Mouse (Mus musculus) limb, embryonic 13.5 days (tissue): ENCODE results near the gene Slc24a5. TPM values are rescaled to one million over a fixed set of nuclear protein-coding genes. Genes with fewer than 3 reads are reported as not detected.

ENCODE experiments used
- ATAC-seq: fragments of 200-750 bp; cut with Nextera tagmentation; 2 replicates; pipeline ENCODE4 v1.8.0; 2017; ENCODE audit warnings: low read depth, moderate number of reproducible peaks, moderate TSS enrichment; ENCODE audit not compliant: low FRiP score
- H3K27ac ChIP-seq: fragments of 300-500 bp; sonication (generic); 2 replicates; pipeline ENCODE4 v1.5.1; 2015; ENCODE audit warnings: inconsistent platforms, mild to moderate bottlenecking, moderate library complexity
- H3K27me3 ChIP-seq: fragments of 300-500 bp; sonication (generic); 2 replicates; pipeline ENCODE4 v1.6.1; 2015; ENCODE audit warnings: mild to moderate bottlenecking, inconsistent platforms
- H3K36me3 ChIP-seq: fragments of 300-500 bp; sonication (generic); 2 replicates; pipeline ENCODE4 v1.6.1; 2015; ENCODE audit warnings: inconsistent platforms, mild to moderate bottlenecking, moderate library complexity
- H3K4me1 ChIP-seq: fragments of 300-500 bp; sonication (generic); 2 replicates; pipeline ENCODE4 v1.6.1; 2015; ENCODE audit warnings: inconsistent platforms
- H3K4me2 ChIP-seq: fragments of 300-500 bp; sonication (generic); replicated peaks from 2 replicates; pipeline ENCODE4 v1.6.1; 2015; ENCODE audit warnings: inconsistent platforms, mild to moderate bottlenecking, moderate library complexity
- H3K4me3 ChIP-seq: fragments of 300-500 bp; sonication (generic); 2 replicates; pipeline ENCODE4 v1.5.1; 2015; ENCODE audit warnings: moderate library complexity, mild to moderate bottlenecking, inconsistent platforms
- H3K9ac ChIP-seq: fragments of 300-500 bp; sonication (generic); 2 replicates; pipeline ENCODE4 v1.6.1; 2015; ENCODE audit warnings: mild to moderate bottlenecking, inconsistent platforms
- H3K9me3 ChIP-seq: fragments of 300-500 bp; sonication (generic); 2 replicates; pipeline ENCODE4 v1.6.1; 2016; ENCODE audit warnings: inconsistent platforms
- WGBS: fragments of 180-500 bp; shearing (Covaris S2); methylation state at CpG from one replicate; pipeline ENCODE4 v1.1.7; 2015; 5-methylcytosine and 5-hydroxymethylcytosine counted together
- polyA plus RNA-seq: library from polyadenylated mRNA; unstranded; fragments of >200 nt; fragmentation: Nextera tagmentation; extraction: Ambion mirVana; gene quantifications from 2 replicates; pipeline ENCODE4 v1.2.1, GENCODE M21; 2015

Gene Slc24a5
- 3.5 and 4.3 TPM in 2 replicates for polyA plus RNA-seq

DNA sequence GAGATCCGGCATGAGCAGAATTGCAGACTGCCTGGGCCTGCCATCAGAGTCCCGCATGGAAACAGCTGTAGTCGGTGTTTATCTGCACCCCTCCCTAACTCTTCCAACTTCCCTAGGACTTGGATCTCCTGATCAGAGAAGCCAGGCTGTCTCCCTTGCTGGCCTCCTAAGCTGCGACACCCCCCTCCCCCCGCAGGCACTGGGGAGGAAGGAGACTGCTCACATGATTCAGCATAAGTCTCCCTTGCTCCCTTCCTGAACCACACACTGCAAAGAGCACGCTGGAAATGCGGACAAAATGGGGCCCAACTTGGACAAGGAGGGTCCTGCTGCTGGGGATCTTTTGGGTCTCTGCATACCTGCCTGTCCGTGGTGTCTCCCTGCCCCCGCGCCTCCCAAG lies at the start of gene Slc24a5:
Gene Slc24a5 (plus strand): TSS at position 231 of the 400 bp plus-strand sequence.
- 70% methylated on average over 10 of the region's 10 CpGs for WGBS
- Histone ChIP-seq H3K4me1 (no peaks in the 10 kb centered on the region), H3K9ac (no peak within 1 kb of the TSS), H3K9me3 (no peaks in the 10 kb centered on the region), H3K27me3 (no peaks in the 10 kb centered on the region), H3K36me3 (no peaks in the 10 kb centered on the region), H3K4me2 (no peak within 1 kb of the TSS), H3K27ac (no peak within 1 kb of the TSS), H3K4me3 (no peak within 1 kb of the TSS)
- no peak for ATAC-seq

DNA sequence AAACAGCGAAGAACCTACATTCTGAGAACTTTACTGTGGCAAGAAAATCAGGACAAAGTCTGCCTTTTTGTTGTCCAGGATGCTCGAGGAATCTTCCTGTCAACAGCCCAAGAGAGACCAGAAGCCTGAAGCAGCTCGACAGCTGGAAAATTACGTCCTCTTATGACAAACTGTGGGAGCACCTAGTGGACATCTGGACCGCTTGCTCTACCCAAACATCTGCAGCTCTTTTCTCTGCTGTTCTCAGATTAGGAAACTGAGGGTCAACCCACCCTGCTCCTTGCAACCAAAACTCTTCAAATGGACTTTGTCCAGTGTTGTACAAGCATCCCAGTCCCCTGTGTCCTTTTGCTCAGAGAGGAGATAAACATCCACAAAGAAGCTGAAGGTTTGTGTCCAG lies 43.5 kb upstream of the Slc24a5 start:
- no peak overlapping the region for H3K27ac ChIP-seq
- no peaks in the 10 kb centered on the region for H3K27me3 ChIP-seq
- ATAC-seq, result no peak
- no peak overlapping the region for H3K9ac ChIP-seq
- no peak overlapping the region for H3K4me2 ChIP-seq
- H3K36me3 ChIP-seq, result no peaks in the 10 kb centered on the region
- WGBS, result 45% methylated on average over 5 of the region's 5 CpGs
- no peak overlapping the region for H3K4me3 ChIP-seq
- 0 out of 2 replicates have a peak, but pooled peaks cover 5% of the 10 kb centered on the region for H3K4me1 ChIP-seq
- no peaks in the 10 kb centered on the region for H3K9me3 ChIP-seq

DNA sequence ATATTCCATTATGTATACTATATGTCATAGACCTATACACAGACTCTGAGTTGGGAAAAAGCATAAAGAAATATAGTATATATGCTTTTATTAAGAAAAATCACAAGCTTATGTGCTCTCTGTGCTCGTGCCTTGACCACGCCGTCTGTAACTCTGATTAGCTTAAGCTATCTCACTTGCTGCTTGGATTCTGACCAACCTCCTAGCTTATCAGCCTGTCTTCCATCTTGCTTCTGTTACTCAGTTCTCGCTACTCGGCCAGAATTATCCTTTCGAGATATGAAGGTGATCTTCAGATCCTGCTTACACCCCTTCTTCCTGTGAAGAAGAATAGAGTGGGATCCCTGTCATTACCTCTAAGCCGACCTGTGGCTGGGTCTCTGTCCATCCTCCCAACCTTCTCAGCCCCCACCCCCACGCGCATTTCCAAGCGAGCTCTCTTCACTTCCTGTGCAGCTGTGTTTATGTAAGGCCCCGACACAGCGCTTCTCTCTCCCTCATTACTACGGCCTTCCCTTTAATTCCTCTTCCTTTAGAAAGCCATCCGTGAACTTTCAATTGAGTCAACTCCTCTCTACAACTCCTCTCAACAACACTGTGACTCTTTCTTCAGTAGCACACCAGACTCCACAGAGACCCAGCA lies 41.4 kb upstream of the Slc24a5 start:
- H3K27me3 ChIP-seq, result no peaks in the 10 kb centered on the region
- no peak overlapping the region for H3K4me2 ChIP-seq
- no peak for ATAC-seq
- H3K9me3 ChIP-seq, result no peaks in the 10 kb centered on the region
- WGBS, result 57% methylated on average over 14 of the region's 14 CpGs
- no peaks in the 10 kb centered on the region for H3K36me3 ChIP-seq
- H3K4me3 ChIP-seq, result no peak overlapping the region
- no peak overlapping the region for H3K9ac ChIP-seq
- H3K27ac ChIP-seq, result no peak overlapping the region
- peaks cover 14% of the 10 kb centered on the region for H3K4me1 ChIP-seq

GRCm38 (mm10) chr2:125030591-125030990 lies 37.3 kb upstream of the Slc24a5 start:
- Histone ChIP-seq H3K4me1 (peaks cover 36% of the 10 kb centered on the region), H3K9me3 (no peaks in the 10 kb centered on the region), H3K4me3 (no peak overlapping the region), H3K27ac (no peak overlapping the region), H3K27me3 (no peaks in the 10 kb centered on the region), H3K4me2 (no peak overlapping the region), H3K9ac (no peak overlapping the region), H3K36me3 (no peaks in the 10 kb centered on the region)
- WGBS, result 78% methylated on average over 7 of the region's 7 CpGs
- ATAC-seq, result no peak

GRCm38 (mm10) chr2:125031111-125031510 lies 36.8 kb upstream of the Slc24a5 start:
- Histone ChIP-seq H3K36me3 (no peaks in the 10 kb centered on the region), H3K4me3 (no peak overlapping the region), H3K27ac (peak overlapping the region; percentile 65; the same call in 1 of the 2 replicates), H3K9me3 (no peaks in the 10 kb centered on the region), H3K4me2 (no peak overlapping the region), H3K4me1 (peaks cover 36% of the 10 kb centered on the region), H3K27me3 (no peaks in the 10 kb centered on the region), H3K9ac (no peak overlapping the region)
- ATAC-seq, result no peak
- WGBS, result 77% methylated on average over 8 of the region's 8 CpGs

DNA sequence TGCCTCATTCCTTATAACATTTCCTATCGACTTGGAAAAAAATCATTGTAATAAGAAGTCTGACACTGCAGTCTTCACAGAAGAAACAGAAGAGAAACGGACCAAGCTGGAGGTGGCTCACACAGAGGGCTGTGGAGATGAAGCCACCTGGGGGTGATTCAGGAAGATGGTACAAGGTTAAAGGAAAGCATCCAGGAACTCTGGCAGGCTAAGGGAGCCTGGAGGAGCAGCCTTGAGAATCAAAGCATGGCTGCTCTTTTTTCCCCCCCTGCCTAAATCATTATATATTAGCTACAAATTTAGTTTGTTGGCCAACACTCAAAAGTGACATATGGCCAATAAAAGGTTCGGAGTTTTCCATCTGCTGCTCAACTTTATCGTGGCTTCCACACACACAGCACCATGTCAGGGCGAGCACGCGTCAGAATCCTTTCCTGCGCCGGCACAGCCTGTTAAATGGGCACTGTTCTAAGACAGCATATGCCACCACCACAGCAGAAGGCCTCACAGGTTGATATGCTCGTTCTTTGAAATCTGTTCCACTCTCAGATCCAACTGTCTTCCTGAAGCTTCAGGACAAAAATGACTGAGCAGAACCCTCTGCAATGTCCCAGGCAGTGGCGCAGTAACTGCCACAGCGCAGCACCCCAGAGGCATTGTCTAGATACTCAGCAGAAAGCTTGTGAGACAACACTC lies 36.2 kb upstream of the Slc24a5 start:
- 0 out of 2 replicates have a peak overlapping the region, but pooled peaks have one; percentile 3 for H3K4me2 ChIP-seq
- H3K36me3 ChIP-seq, result no peaks in the 10 kb centered on the region
- H3K4me3 ChIP-seq, result no peak overlapping the region
- ATAC-seq, result peak; percentile 41
- WGBS, result 62% methylated on average over 12 of the region's 12 CpGs
- H3K4me1 ChIP-seq, result peaks cover 32% of the 10 kb centered on the region
- H3K27ac ChIP-seq, result peak overlapping the region; percentile 73
- no peaks in the 10 kb centered on the region for H3K27me3 ChIP-seq
- H3K9me3 ChIP-seq, result no peaks in the 10 kb centered on the region
- no peak overlapping the region for H3K9ac ChIP-seq

DNA sequence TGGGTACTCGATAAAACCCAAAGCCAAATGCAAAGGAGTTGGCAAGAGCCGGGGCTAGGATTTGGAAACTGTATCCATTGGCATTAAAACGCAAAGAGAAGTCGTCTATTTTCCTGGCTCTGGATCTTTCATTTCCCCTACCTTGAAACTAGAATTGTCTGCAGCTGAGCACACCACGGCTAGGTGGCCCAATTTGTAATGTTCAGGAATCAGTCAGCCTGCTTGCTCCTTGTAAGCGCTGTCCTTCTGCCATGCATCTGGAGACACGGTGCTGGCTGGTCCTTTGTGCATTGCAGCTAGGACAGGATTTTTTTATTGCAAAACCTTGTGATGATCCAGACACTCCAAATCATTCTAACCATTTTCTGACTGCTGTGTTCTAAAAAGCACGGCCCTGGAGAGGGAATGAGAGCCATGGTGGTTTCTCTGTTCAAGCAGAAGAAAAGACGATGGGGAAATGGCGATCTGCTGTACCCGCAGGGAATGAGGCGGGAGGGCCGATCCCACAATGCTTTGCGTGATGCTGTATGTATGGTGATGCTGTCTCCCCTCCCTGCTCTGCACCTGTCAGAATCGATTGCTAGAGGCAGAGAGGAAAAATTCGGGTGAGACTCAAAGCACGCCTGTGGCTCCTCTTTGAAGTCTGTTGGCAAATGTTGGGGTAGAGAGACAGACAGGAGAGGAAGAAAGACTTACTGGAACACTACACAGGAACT lies 35.5 kb upstream of the Slc24a5 start:
- peaks cover 31% of the 10 kb centered on the region for H3K4me1 ChIP-seq
- H3K27ac ChIP-seq, result peak overlapping the region; percentile 73
- H3K27me3 ChIP-seq, result no peaks in the 10 kb centered on the region
- no peak overlapping the region for H3K4me3 ChIP-seq
- 60% methylated on average over 17 of the region's 17 CpGs for WGBS
- ATAC-seq, result peak; percentile 12; the same call in 1 of the 2 replicates
- H3K9ac ChIP-seq, result no peak overlapping the region
- H3K9me3 ChIP-seq, result no peaks in the 10 kb centered on the region
- H3K4me2 ChIP-seq, result 0 out of 2 replicates have a peak overlapping the region, but pooled peaks have one; percentile 11
- no peaks in the 10 kb centered on the region for H3K36me3 ChIP-seq

GRCm38 (mm10) chr2:125033042-125033743 lies 34.7 kb upstream of the Slc24a5 start:
- H3K4me2 ChIP-seq, result no peak overlapping the region
- no peak overlapping the region for H3K9ac ChIP-seq
- H3K9me3 ChIP-seq, result no peaks in the 10 kb centered on the region
- ATAC-seq, result peak; percentile 62
- WGBS, result 38% methylated on average over 10 of the region's 10 CpGs
- H3K36me3 ChIP-seq, result no peaks in the 10 kb centered on the region
- no peak overlapping the region for H3K4me3 ChIP-seq
- H3K27ac ChIP-seq, result peak overlapping the region; percentile 70
- H3K27me3 ChIP-seq, result no peaks in the 10 kb centered on the region
- H3K4me1 ChIP-seq, result peaks cover 31% of the 10 kb centered on the region

DNA sequence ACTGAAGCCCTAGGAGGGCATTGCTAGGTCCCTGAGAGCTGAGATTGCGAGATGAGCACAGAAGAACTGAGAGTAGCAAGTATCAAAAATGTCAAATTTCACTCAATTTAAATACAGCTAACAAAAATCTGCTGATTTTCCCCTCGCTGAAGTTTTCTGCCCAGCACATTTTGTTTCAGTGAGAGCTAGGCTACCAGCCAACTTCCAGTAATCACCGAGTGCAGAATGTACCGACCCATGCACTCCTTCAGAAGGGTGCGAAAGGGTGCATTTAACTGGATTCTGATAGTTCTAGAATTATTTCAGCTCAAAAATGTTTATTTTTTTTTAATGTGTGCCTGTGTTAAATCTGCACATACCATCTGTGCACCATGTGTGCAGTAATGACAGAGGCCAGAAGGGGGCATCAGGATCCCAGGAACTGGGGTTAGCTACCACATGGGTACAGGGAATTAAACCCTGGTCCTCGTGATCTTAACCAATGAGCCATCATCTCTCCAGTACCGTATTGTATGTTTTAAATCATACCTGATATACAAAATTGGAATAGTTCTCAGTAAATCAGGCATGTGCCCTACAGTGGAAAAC lies 12.5 kb upstream of the Slc24a5 start:
- Histone ChIP-seq H3K4me1 (no peaks in the 10 kb centered on the region), H3K36me3 (no peaks in the 10 kb centered on the region), H3K9ac (no peak overlapping the region), H3K4me2 (no peak overlapping the region), H3K9me3 (no peaks in the 10 kb centered on the region; the same call in 1 of the 2 replicates), H3K27ac (no peak overlapping the region), H3K4me3 (no peak overlapping the region), H3K27me3 (no peaks in the 10 kb centered on the region)
- ATAC-seq, result no peak
- WGBS, result 87% methylated on average over 7 of the region's 7 CpGs

DNA sequence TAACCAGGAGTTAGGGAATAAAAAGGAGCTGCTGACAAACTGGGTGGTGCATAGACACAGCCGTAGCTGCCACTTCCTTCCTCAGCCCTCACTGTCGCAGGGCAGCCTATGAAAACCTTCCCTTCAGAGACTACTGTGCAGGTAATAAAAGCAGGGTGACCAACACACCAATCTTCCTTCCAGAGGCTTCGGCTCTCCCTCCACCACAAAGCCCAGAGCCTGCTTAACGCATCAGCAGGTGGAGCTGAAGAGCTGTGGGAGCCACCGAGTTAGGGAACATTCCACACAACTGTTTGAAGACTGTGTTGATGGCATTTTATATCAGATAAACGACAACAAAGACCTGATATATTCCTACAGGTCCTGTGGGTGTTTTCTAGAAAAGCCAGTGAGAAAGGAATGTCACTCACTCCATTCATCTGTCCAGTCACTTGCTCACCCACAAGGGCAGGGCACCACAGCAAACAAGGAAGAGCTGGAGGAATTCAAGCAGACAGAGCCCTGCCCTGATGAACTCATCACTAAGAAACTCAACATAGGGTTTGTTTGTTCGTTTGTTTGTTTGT lies 10.6 kb upstream of the Slc24a5 start:
- no peak overlapping the region for H3K4me2 ChIP-seq
- no peaks in the 10 kb centered on the region; the same call in 1 of the 2 replicates for H3K9me3 ChIP-seq
- H3K27me3 ChIP-seq, result no peaks in the 10 kb centered on the region
- H3K27ac ChIP-seq, result no peak overlapping the region
- no peaks in the 10 kb centered on the region for H3K4me1 ChIP-seq
- H3K9ac ChIP-seq, result no peak overlapping the region
- 41% methylated on average over 7 of the region's 7 CpGs for WGBS
- no peak overlapping the region for H3K4me3 ChIP-seq
- ATAC-seq, result no peak
- no peaks in the 10 kb centered on the region for H3K36me3 ChIP-seq

DNA sequence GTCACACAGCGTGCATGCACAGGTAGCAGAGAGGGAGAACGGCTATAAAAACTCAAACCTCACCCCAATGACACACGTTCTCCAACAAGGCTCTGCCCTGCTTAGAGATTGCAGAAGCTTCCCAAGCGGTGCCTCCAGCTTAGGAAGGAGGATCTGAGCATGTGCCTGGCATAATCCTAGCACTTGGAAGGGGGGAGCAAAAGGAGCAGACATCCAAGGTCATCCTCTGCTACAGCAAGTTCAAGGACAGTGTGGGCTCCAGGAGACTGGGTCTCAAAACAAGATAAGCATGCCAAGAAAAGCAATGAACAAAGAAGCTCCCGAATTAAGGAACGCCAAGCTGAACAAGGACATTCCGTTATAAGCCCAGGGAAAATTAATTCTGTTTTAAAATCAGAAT lies 6.5 kb upstream of the Slc24a5 start:
- Histone ChIP-seq H3K9ac (no peak overlapping the region), H3K27ac (no peak overlapping the region), H3K36me3 (no peaks in the 10 kb centered on the region), H3K4me3 (no peak overlapping the region), H3K4me1 (no peaks in the 10 kb centered on the region), H3K9me3 (no peaks in the 10 kb centered on the region), H3K4me2 (no peak overlapping the region), H3K27me3 (no peaks in the 10 kb centered on the region)
- no peak for ATAC-seq
- WGBS, result 89% methylated on average over 7 of the region's 7 CpGs
